Mouse (Mus musculus) thymus, postnatal 36 days (tissue): ENCODE measurements around the gene Rnft2.

ENCODE experiments used
- DNase-seq, 2 experiments: peaks; one replicate each; pipeline ENCODE4 v3.0.0; 2022; ENCODE audit warnings: mixed read lengths in 2 of 2

Rnft2 gene

DNA sequence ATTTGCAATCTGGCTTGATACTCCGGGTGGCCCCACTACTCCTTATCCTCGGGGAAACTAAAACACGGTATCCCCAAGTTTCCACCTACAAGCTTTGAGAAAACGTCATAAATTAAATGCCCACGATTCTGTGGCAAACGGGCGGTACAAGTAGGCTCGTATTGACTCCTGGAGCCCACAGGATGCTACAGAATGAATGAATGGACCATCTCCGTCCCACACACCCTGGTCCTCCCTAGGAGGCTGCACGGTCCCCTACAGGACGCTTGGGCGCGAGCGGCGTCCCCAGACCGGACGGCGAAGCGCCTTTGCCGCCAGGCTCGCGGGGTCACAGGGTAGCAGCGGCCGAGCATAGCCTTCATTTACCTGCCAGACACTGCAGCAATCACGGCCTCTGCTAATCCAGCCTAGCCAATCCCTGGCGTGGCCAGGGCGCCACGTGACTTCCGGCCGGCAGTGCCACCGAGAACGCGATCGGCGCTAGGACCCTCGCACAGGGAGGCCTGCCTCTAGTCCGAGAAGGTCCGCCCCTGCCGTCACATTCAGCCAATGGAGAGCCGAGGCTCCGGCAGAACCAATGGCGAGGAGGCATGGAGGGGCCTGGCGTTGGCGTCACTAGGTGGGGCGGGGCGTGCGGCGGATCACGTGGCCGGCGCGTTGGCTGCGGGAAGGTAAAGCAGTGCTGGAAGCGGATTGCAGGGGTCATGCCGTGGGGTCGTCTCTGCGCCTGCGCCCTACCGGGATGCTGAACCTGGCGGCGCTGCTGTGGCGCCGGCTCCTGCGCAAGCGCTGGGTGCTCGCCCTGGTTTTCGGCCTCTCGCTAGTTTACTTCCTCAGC lies at the start of gene Rnft2, which contains the start of gene 2410131K14Rik:
TSS of gene Rnft2 (minus strand) at position 511 of the 838 bp plus-strand sequence.
TSS of gene 2410131K14Rik (plus strand) at position 622 of the 838 bp plus-strand sequence.
- peak; percentile 100 for DNase-seq

DNA sequence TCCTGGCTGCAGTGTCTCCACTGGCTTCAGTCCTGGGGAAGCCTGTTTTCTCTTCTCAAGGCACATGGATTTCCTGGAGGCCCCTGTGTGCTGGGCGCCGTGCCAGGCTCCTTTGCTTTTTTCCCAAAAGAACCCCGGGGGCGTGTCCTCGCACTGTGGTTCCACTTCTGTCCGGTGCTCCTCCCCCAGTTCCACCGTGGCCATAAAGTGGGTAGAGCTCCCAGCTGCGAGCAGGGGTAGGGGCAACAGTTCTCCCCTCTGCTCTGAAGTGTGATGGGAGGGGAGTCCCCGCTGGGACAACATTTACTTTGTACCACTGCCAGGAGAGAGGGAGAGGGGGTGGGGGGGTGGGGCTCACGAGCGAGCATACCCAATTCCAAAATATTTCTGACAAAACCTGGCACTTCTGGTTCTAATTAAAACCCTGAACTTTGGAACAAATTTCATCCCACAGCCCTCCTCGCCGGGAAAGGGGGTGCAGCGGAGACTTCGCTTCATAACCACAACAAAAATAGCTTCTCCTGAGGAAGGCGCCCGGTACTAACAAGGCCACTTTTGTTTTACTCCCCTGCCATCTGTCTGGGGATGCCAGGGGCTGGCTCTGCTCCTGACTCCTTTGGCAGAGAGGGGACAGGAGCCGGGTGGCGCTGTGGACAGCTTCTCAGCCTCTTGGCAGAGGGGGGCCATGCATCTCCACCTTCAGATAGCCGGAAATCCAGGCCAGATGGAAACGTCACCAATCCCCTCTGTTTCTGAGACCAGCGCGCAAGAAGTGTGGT lies 49.4 kb upstream of the Rnft2 start:
- DNase-seq: no peak

DNA sequence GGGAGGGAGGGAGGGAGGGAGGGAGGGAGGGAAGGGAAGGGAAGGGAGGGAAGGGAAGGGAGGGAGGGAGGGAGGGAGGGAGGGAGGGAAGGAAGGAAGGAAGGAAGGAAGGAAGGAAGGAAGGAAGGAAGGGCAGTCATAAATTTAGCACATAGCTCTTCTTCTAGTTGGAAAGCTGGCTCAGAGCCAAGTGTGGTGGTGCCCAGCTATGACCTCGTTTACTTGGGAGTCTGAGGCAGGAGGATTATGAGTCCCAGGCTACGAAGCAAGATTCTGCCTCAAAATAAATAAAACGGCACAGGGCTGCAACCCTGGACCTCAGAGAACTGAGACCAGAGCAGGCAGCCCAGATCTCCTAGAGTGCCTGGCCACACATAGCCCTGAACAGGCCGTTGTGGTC lies 47.6 kb upstream of the Rnft2 start:
- DNase-seq: no peak

DNA sequence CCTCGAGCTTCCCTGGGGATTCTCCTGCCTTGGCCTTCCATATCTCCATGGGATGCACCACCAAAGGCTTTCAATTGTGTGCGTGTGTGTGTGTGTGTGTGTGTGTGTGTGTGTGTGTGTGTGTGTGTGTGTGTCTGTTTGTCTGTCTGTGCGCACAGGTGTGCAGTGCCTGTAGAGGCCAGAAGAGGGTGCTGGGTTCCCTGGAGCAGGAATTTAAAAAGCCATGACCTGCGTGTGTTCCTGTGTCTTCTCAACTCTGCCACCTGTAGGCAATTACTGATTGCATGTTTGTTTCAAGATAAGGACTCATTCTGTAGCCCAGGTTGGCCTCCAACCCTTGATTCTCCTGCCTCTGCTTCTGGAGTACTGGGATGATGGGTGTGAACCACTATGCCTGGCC lies 46.5 kb upstream of the Rnft2 start:
- DNase-seq: peak in 1 of 2 experiments; percentile 10

DNA sequence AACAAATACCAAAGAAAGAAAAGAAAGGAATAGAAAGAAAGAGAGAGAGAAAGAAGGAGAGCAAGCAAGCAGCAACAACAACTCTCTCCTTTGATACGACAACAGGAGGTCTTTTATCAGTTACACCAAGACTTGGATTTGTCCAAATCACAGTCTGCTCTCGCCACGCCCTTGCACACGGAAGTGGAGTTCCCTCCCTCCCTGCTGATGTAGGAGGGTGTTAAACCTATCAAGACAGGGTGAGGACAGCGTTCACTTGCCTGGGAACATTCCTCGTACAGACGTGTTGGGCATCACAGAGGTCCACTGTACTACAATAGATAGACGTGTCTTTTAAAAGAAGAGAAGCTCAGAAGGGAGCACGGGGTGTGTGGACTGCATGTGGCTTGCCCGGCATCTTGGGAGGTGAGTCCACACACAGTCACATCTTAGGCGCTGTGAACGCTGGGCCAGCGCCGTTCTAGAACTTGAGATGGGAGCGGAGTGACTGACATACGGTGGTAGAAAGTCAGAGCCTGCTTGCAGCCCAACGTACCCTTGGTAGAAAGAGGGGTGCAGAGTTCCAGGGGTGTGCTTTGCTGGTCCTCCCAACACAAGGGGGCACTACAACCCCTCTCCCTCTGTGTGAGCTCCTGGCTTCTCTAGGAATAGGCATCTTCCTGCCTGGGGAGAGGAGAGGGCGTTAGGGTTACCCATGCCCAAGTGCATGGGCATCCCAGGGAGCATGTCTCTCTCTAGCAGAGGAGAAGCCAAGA lies 33.0 kb upstream of the Rnft2 start:
- DNase-seq: peak in 1 of 2 experiments; percentile 6

DNA sequence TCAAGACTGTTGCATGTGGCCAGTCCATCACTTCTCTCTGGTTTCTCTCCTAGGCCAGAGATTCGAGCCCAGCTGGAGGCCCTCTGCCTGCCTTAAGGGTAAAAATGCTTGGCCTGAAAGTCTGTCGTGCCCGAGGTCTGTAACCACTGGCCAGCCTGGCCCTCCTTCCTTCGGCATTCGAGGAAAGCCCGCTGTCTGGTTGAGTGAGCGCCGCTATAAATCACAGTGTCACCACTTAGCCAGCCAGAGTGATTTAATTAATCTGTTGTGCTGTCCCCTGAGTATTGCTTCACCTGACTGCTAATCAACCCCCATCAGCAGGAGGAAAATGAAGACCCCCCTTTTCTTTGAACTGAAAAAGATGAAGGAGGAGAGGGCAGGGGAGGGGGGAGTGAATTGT lies 31.8 kb upstream of the Rnft2 start:
- no peak for DNase-seq

DNA sequence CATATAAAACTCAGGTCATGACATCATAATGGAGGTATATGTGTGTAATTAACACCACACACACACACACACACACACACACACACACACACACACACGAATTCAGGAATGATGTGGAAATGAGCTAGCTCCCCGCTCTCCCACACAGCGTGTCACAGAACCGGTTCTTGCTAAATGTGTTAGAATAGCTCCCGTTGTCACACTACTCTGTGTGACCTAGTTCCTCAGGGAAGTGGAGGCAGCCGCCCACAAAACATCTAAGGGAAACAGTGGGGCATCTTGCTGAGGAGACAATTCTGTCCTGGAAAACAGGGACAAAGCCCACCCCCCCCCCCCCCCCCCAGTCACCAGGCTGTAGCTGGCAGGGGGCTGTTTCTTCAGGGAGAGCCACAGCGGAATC lies 31.4 kb upstream of the Rnft2 start:
- no peak for DNase-seq

DNA sequence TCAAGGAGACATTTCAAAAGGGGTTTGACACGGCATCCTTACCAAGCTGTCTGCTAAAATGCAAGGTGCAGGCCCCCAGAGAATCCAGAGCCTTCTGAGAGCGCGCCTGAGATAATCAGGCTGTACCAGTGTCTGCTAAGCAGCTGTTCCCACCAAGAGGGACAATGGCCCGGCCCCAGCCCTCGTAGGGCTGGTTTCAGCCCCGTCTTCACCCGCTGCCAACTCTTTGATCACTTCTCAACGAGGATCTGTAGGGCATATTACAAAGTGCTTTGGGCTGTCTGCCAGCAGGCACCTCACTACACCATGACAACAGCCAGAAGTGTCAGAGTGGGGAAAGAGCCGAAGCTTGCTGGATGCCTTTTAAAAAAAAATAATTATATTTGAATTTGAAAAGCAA lies 29.6 kb upstream of the Rnft2 start:
- DNase-seq: no peak

DNA sequence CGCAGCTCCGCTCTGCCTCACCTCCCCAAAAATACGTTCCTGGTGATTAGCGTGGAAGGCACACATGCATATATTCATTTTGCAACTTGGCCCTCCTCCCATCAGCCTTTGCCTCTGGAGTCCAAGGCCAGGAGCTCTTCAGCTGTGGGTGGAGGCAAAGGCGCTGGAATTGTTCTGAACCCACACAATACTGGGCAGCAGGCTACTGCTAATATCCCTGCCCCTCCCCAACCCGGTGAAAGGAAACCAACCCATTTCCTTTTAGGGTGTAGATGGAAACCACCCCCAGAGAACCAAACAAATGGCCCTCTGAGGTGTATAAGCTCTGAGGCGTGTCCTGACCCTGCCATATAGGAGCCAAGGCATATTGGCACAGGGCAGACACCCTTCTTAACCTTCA lies 28.5 kb upstream of the Rnft2 start:
- no peak for DNase-seq

DNA sequence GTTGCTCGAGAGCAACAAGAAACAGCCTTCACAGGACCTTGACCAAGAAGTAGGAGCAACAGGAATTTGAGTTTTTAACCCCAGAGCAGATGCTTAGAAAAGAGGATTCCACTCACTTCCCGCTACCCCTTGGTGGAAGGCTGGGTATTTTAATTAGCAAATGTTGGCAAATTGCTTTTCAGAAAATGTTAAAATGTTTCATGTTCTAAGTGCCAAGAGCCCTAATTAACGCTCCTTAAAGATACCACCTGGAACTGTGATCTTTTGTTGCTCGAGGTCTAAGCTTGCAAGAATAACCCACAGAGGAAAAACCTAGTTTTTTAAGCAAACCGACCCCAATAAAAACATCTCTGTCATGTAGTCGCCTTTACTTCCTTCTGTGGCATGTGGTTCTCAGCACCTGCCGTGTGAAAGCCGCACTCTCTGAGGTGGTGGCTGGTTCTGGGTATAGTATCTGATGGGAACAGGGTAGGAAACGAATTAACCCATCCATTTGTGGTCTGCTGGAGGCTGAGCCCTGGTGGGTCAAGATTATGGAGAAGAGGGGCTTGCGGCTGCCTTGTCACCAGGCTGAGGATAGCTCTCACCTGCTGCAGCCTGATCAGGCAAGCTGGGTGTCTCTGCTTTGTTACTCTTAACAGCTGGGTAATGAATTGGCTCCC lies 26.7 kb upstream of the Rnft2 start:
- peak; percentile 40 to 58 for DNase-seq

DNA sequence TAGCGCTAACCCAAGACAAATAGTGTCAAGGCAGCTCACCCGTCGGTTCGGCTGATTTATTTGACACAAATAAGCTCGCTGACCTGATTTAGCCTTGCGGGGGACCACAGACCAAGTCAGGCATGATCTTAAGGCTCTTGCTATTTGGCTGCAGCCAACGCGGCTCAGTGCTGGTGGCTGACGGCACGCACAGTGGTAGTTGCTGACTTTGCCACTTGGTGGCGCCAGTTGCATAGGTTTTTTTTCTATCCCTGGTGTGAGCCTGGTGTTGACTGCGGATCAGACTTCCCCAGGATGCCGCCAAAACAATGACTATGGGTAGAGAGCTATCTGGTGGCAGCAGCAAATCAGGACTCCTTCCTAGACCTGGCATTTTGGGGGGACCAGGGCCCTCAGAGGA lies 24.1 kb upstream of the Rnft2 start:
- peak; percentile 78 to 81 for DNase-seq

DNA sequence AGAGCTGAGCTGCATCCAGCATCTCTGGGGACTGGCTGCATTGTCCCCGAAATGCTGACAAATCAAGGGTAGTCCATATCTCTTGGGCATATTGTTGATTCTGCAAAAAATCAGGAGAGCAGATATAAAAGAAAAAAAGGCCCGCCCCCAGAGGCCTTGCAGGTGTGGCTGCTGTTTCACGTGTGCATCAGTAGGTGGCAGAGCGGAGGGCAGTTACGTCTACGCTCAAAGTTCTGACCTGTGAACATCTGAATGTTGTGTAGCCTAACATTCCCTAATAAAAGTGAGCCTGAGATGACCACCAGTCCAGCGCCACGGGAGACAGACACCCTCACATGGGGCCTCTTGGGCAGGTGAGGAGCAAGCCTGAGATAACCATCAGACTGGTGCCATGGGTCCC lies 21.4 kb upstream of the Rnft2 start:
- DNase-seq: peak; percentile 14 to 24

DNA sequence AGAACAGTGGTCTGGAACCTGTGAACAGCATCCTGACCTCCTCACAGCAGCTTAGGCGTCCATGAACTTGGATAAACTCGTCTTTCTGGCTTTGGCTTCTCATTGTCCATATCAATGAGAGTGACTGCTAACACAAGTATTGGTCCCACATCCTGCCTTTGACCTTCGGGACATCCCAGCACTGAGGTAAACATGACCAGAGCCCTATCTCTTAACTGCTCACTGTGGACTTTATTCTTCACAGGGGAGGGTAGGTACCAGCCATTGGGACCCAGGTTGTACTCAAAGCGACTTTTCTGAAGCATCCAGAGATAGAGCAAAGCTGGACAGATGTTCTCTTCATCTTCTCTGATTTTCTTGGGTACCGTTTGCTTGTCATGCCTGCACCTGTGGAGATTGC lies 20.4 kb upstream of the Rnft2 start:
- DNase-seq: no peak

DNA sequence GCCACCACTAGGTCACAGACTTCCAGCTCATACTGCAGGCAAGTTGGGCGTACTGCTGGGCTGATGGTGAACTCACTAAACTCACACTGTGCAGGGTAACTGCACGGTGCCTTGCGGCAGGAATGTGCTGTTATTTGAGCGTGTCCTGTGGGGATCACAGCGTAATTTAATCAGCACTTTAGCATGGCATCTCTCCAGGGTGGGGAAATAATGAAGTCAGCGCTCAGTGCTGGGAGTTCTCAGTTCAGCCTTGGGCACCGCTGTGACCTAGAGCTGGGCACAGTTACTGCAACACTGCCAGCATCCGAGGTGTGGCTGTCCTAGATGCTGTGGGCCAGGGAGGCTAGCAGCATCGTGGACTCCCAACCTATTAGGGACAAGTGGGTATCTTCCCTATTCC lies 19.4 kb upstream of the Rnft2 start:
- DNase-seq: no peak

DNA sequence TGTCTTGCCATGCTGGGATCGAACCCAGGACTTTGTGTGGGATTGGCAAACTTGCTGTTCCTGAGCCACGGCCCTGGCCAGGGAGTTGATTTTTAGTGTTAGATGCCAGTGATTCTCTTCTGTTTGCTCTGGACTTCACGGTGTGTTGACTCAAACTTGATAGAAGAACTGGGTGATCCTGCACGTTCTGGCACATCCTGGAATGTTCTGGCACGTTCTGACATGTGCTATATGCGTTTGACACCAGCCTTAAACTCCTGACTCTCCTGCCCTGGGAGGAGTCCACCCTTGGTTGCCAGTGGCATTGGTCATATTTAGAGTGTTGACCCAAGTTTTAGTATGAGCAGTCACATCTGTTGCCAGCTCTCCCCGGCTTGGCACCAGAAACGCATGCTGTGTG lies 17.5 kb upstream of the Rnft2 start:
- DNase-seq: no peak

DNA sequence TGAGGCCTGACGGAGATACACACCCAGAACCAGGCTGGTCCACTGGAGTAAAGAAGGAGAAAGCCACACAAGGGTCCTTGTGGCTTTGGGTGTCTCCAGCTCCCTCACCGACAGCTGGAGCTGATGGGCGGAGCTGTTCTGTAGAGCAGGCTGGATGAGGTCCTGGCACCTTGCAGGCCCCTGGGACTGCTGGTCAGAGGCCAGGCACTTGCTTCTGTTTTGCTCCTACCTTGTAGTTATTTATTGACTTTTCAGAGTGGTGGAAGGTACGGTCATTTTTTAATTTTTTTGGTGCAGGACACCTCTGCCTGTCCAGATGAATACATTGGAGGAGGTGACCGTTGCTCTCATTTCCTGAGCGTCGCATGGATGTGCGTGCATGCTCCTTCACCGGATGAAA lies 16.3 kb upstream of the Rnft2 start:
- DNase-seq: no peak

DNA sequence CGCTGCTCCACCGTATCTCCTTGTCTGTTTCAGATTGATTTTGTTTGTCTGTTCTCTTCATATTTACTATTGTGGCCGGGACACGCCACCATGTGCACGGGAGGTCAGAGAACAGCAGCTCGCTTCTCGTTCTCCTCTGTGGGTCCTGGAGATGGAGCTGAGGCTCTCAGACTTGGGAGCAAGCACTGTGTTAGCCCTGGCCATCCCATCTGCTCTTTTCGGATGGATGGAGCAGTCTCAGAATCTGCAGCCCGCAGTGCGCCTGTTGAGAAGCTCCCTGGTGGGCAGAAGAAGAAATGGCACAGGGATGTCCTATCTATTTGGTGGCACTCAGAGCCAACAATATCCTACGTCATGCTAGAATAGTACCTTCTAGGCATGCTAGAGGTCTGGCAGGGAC lies 15.7 kb upstream of the Rnft2 start:
- no peak for DNase-seq

DNA sequence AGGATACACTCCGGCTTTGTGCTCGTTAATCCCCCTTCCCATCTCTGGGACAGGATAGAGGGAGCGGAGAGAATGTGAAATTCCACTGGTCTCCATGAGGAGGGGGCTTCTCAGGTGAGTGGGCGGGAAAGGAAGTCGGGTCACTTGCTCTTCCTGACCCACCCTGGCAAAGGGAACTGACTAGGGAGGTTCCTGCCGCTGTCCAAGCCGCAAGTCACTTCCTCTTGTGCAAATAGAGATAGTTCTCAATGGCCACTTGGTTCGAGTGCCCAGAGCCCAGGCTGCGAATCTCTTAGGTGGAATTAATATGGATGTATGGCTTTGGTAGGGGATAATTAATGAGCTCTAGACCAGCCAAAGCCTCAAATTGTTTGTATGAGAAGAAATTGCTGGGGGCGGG lies 15.1 kb upstream of the Rnft2 start:
- DNase-seq: no peak

DNA sequence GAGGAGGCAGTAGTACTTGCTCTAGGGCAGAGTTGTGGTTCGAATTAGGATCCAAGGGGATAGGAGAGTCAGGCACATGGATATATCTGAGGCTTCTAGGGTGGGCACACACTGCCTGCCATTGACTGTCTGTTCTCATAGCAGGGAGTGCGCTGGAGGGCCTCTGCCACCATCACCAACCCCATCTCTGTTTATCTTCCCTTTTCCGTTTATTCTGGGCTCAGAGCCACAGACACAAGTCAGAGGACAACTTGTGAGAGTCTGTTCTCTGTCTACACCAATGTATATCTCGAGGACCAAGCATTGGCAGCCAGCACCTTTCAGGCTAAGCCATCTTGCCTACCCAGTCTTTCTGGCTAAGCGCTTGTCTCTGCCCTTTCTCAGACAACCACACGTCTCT lies 14.7 kb upstream of the Rnft2 start:
- DNase-seq: no peak

DNA sequence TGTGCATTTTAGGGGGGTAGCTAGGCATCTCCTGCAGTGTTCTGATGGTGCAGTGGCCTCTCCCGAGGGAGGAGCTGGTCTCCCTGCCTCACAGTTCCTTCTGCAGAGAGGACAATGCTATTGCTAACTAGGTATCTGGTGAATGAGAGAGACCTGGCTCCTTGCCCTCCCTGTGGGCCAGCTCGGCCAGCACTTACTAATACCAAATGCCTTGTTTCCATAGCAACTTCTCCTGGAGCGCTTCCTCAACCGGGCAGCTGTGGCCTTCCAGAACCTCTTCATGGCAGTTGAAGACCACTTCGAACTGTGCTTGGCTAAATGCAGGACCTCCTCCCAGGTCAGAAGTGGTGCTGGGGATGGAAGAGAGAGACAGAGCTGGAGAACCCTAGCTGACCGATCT lies 14.2 kb upstream of the Rnft2 start:
- no peak for DNase-seq

DNA sequence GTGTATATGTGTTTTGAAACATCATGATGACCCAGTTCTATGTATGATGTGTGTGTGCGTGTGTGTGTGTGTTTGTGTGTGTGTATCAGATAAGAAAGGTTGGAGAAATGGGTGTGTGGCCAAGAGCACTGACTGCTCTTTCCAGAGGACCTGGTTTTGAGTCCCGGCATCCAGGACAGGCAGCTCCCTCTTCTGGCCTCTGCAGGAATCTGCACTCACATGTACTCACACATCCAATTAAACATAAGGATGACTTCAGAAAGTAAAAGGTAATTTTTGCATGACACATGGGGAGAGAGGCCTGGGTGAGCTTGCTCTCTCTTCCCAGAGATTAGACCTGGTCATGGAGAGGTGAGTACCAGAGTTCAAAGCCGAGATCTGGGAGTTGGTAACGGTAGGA lies 12.1 kb upstream of the Rnft2 start:
- DNase-seq: no peak

DNA sequence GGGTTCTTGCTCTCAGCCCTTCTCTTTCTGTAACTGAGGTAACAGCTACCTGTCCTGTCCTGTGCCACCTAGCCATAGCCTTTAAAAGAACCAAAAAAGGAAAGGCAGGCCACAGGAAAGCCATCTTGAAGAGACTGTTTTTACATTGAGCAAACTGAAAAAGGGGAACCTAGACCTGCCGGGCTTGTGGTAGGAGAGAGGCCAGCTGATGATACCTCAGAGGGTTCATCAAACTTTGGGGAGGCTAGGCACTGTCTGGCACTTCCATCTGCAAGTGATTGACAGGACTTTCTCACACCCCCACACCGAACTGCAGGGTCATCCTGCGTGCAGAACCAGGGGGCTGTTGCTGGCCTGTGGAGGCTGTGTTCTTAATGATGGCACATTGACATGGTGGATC lies 8.6 kb upstream of the Rnft2 start:
- no peak for DNase-seq

DNA sequence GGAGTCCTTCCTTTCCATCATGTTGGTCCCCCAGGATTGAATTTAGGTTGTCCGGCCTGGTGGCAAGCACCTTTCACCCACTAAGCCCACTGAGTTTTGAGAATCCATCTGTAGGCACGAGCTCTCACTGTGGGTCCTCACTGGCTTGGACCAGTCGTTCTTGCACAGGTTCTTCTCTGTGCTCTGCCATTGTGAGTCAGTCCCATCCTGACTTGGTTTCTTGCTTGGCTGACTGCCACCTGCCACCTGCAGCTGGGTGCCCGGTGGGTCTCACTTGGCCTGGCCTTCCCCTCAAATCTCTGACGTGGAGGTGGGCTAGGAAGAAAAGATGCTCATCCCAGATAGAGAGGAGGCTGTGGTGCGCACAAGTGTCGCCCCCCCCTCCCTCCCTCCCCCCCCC lies 6.1 kb upstream of the Rnft2 start:
- no peak for DNase-seq
